Mouse (Mus musculus): Measurements from ENCODE around the gene Fbxo44. TPM values are rescaled to one million over a fixed set of nuclear protein-coding genes. Genes with fewer than 3 reads are reported as not detected.
"Not testable (repeated sequence)": the region's sequence is repeated elsewhere in the genome, so short reads cannot be mapped to it uniquely, and the experiment has no call there.

Fbxo44 gene
- total RNA-seq, 2 experiments from 2014 or later = 132 to 136 TPM

DNA sequence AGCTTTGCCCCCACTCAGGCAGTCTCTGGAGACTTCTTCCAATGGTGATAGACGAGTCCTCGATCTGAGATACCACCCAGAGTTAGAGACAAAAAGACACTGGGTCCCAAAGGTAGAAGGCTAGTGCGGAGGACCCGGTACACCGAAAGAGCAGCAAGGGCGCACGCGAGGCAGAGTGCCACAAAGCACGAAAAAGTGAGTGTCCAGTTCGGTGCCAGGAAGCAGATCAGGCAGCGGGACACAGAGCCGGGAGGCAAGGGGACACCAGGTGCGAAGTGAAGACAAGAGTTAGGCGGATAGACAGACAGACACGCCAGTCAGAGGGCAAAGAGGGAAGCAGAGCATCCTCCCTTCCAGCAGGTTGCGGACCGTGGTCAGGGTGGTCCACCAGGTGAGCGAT lies 30.1 kb downstream of the Fbxo44 start, which contains the start of gene Mad2l2:
Gene Mad2l2, plus strand, starts transcription at position 252 of the 400 bp plus-strand sequence.
- no peak for DNase-seq

DNA sequence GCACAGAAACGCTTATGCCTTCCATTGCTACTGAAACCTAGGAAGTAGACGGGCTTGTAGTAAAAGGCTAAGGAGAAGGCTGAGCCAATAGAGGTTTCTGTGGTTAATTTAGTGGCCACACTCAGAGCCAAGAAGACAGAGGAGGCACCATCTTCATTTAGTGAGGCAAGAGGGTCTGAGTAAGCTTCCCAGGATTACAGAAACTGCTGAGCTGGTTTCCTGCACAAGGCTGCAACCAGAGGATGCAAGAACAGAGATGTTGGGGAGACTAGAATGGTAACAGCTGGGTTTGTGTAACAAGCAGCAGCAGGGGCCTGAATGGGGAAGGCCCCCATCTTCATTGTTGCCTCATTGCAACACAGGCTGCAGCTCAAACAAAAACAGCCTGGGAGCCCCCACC lies 31.6 kb downstream of the Fbxo44 start:
- DNase-seq = no peak

- no peak for DNase-seq
Observed at GRCm38 (mm10) chr4:148128241-148128640, 32.0 kb downstream of the Fbxo44 start.

DNA sequence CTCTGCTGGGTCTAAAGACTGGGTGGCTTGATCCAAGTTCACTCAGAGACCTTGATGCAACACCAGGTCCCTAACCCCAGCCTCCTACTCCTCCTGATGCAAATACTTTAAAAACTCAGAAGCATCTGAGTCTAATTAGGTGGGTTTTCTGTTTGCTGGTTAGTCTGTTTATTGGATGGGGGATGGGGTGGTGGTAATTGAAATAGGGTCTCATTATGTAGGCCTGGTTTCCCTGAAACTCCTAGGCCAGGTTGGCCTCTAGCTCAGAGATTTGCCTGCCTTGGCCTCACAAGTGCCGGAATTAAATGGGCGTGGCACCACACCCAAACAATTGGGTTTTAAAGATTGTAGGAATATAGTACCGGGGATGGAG lies 37.6 kb downstream of the Fbxo44 start:
- no peak for DNase-seq

DNA sequence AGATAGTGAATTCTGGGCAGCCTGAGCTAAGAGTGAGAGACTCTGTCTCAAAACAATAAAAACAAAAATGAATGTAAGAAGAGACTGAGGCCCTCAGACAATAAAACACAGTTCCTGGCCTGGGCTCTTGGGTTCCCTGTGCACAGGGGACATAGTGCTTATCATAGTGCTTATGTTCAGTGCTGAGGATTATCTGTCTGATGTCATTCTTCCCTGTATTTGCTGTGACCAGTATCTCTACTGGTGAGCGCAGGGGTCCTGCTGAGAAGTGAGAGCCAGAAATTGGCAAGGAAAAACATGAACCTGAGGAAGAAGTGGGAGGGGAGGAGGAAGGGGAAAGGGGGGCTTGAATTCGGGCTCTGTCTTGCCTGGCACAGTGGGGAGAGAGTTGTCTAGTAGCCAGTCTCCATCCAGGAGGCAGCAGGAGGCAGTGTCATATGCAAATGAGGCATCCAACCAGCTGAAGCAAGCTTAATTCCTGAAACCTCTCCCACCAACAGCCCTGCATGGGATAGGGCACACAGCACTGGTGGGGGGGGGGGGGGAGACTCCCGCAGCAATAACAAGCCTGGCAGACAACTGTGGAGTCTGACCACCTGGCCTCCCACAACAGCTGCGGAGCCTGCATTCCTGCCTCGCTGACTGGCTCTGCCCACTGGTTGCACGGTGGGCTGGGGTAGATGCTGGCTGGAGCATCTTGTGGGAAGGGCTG lies 38.1 kb downstream of the Fbxo44 start:
- no peak for DNase-seq

DNA sequence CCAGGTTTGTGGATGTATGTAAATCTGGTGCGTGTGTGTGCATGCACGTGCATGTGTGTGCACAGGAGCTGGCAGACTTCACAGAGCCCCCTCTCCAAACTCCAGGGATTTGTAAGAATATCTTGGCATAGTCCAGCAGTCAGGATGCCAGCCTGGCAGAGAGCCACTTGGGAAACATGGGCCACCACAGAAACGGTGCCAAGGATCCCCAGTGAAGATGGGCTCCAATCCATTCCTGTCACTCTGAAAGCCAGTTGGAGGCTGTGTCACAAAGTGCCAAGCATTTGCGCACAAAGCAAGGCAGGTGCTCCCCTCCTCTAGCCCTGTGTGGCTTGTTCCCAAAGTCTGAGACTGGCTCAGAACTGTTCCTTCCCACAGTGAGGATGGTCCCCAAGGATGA lies 38.9 kb downstream of the Fbxo44 start:
- DNase-seq = peak; percentile 69 to 73

- DNase-seq = no peak
Observed at GRCm38 (mm10) chr4:148120555-148120954, 39.7 kb downstream of the Fbxo44 start.

GRCm38 (mm10) chr4:148119578-148119977 lies 40.7 kb downstream of the Fbxo44 start:
- DNase-seq = not testable (repeated sequence)

GRCm38 (mm10) chr4:148117392-148117791 lies 42.9 kb downstream of the Fbxo44 start:
- no peak for DNase-seq

GRCm38 (mm10) chr4:148116657-148117056 lies 43.6 kb downstream of the Fbxo44 start:
- DNase-seq = no peak

- no peak for DNase-seq
Observed at GRCm38 (mm10) chr4:148115467-148115866, 44.8 kb downstream of the Fbxo44 start.

- DNase-seq = peak; percentile 83 to 87
Observed at GRCm38 (mm10) chr4:148114758-148115391, 45.4 kb downstream of the Fbxo44 start.

DNA sequence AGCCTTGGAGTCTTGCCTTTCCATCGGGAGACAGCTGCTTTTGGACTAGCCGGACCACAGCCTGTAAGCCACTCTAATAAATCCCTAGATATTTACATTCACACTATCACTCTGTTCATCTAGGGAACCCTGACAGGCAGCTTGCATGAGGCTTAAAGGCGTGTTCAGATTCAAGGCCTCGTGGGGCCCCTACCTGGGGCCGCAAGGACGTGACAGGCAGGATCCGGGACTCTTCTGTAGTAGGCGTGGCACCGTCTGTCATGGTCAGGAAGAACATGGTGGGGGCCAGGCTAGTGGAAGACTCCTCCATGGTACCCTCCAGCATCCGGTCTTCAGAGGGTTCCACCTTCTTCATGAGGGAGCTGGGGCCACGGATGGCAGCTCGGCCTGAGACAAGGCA lies 47.8 kb downstream of the Fbxo44 start:
- no peak for DNase-seq

GRCm38 (mm10) chr4:148109215-148109614 lies 51.1 kb downstream of the Fbxo44 start:
- DNase-seq = no peak

GRCm38 (mm10) chr4:148108565-148109100 lies 51.6 kb downstream of the Fbxo44 start:
- DNase-seq = no peak

GRCm38 (mm10) chr4:148107621-148108291 lies 52.5 kb downstream of the Fbxo44 start:
- no peak for DNase-seq

DNA sequence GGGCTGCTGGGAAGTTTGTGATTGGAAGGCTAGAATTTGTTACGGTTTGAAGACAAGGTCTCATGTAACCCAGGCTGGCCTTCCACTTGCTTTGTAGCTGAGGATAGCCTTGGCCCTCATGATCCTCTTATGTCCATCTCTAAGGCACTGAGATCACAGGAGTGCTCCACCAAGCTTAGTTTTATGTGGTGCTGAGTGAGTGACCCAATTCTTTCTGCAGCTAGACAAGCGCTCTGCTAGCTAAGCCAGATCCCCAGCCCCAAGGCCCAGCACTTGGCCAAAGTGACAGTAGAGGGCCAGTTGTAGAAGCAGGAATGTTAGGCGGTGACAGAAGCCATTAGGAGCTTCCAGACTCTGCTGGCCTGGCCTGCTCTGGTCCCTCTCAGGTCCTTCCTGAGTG lies 56.1 kb downstream of the Fbxo44 start:
- no peak for DNase-seq

Small RNA genes within 50 kb of the gene (microRNA-seq; reads per million reads assigned to microRNA genes)
- 0 reads per million in 2 experiments for gene Mir7022

Other genes starting within 250 kb of the Fbxo44 start
- 10 to 100 TPM; 21.3 to 25.1 TPM for gene Plod1, start 223.7 kb downstream of the Fbxo44 start, total RNA-seq (2021)
- gene 2510039O18Rik, start 219.6 kb downstream of the Fbxo44 start, total RNA-seq (2021) = 10 to 100 TPM; 27.4 to 30.0 TPM
- not detected for gene Nppb, start 174.7 kb downstream of the Fbxo44 start, total RNA-seq (2021)
- gene Nppa, start 159.8 kb downstream of the Fbxo44 start, total RNA-seq (2021) = not detected
- gene Clcn6, start 121.7 kb downstream of the Fbxo44 start, total RNA-seq (2021) = 10 to 100 TPM; 71.1 to 75.3 TPM
- gene Mthfr, start 121.4 kb downstream of the Fbxo44 start, total RNA-seq (2021) = 10 to 100 TPM; 29.1 to 33.2 TPM
- 1 to 10 TPM; 7.3 TPM for gene Agtrap, start 72.5 kb downstream of the Fbxo44 start, total RNA-seq (2021)
- 10 to 100 TPM; 14.5 to 15.6 TPM for gene Mad2l2, start 30.1 kb downstream of the Fbxo44 start, total RNA-seq (2021)
- gene Draxin, start 29.8 kb downstream of the Fbxo44 start, total RNA-seq (2021) = 1 to 10 TPM; 1.3 to 1.6 TPM
- gene Fbxo6, start 8.3 kb downstream of the Fbxo44 start, total RNA-seq (2021) = 10 to 100 TPM; 28.5 to 29.1 TPM
- 100 to 1,000 TPM in 1 of 2 experiments, 10 to 100 TPM in 1; 91.4 to 102 TPM for gene Fbxo2, start 139 bp upstream of the Fbxo44 start, total RNA-seq (2021)
- 10 to 100 TPM; 37.5 to 39.4 TPM for gene Disp3, start 127.5 kb upstream of the Fbxo44 start, total RNA-seq (2021)